Mouse (Mus musculus) gastrocnemius, postnatal 14 days (tissue): ENCODE measurements at regions not wholly inside any gene's neighbourhood (a gene's known extent, or its start where the extent isn't known, plus 50 kb on each side); places are given as distances from the start of the nearest gene placed in this dataset.
"Not testable (repeated sequence)": the region's sequence is repeated elsewhere in the genome, so short reads cannot be mapped to it uniquely, and the experiment has no call there.

Experiments used
- DNase-seq: peaks from one replicate; pipeline ENCODE4 v3.0.0; 2021; ENCODE audit warnings: mixed read lengths
- intact Hi-C: fragments of 180-260 bp; cut with DNase I; formaldehyde crosslinking; loops from one replicate; pipeline ENCODE4 v1.15.1; 2025; ENCODE audit warnings: low total_unique reads

GRCm38 (mm10) chr7:111969198-111969887, 54.0 kb upstream of the Usp47 start:
- peak; percentile 64 for DNase-seq
- intact Hi-C loops = loop anchor here (5.0 kb wide), 3 partner anchors 187 to 787 kb away; no protein-coding TSS in a partner anchor

GRCm38 (mm10) chr7:111968261-111968660, 55.0 kb upstream of the Usp47 start:
- DNase-seq = no peak
- intact Hi-C loops = loop anchor here (5.0 kb wide), 3 partner anchors 186 to 786 kb away; no protein-coding TSS in a partner anchor

GRCm38 (mm10) chr7:111966716-111967115, 56.6 kb upstream of the Usp47 start:
- intact Hi-C loops = loop anchor here (5.0 kb wide), 3 partner anchors 184 to 784 kb away; no protein-coding TSS in a partner anchor
- DNase-seq = no peak

- intact Hi-C loops = no loop called here
- no peak for DNase-seq
These were observed 59.3 kb upstream of the Usp47 start for GRCm38 (mm10) chr7:111963969-111964368.

- no peak for DNase-seq
- intact Hi-C loops = no loop called here
These were observed 63.3 kb upstream of the Usp47 start for GRCm38 (mm10) chr7:111959977-111960376.

GRCm38 (mm10) chr7:111956671-111957070, 66.6 kb upstream of the Usp47 start:
- no peak for DNase-seq
- intact Hi-C loops = no loop called here

GRCm38 (mm10) chr7:111939631-111940030, 83.7 kb upstream of the Usp47 start:
- DNase-seq = no peak
- intact Hi-C loops = no loop called here

GRCm38 (mm10) chr7:111937547-111937946, 85.8 kb upstream of the Usp47 start:
- no peak for DNase-seq

GRCm38 (mm10) chr7:111937102-111937501, 86.2 kb upstream of the Usp47 start:
- intact Hi-C loops = no loop called here
- no peak for DNase-seq

More at GRCm38 (mm10) chr7:111937547-111937946, 85.8 kb upstream of the Usp47 start:
- intact Hi-C loops = no loop called here

- DNase-seq = peak; percentile 21
- intact Hi-C loops = no loop called here
These were observed 90.6 kb upstream of the Usp47 start for GRCm38 (mm10) chr7:111932725-111933124.

GRCm38 (mm10) chr7:111919961-111920360, 103.3 kb upstream of the Usp47 start:
- intact Hi-C loops = no loop called here
- no peak for DNase-seq

- intact Hi-C loops = no loop called here
- no peak for DNase-seq
These were observed 119.5 kb upstream of the Usp47 start for GRCm38 (mm10) chr7:111903741-111904231.

- DNase-seq = no peak
- intact Hi-C loops = no loop called here
These were observed 117.2 kb upstream of the Galnt18 start for GRCm38 (mm10) chr7:111897016-111897415.

GRCm38 (mm10) chr7:111896255-111896654, 116.5 kb upstream of the Galnt18 start:
- intact Hi-C loops = no loop called here
- peak; percentile 52 for DNase-seq

GRCm38 (mm10) chr7:111882991-111883390, 103.2 kb upstream of the Galnt18 start:
- intact Hi-C loops = no loop called here
- DNase-seq = no peak

GRCm38 (mm10) chr7:111880067-111880675, 100.4 kb upstream of the Galnt18 start:
- DNase-seq = no peak
- intact Hi-C loops = no loop called here

GRCm38 (mm10) chr7:111877591-111877990, 97.8 kb upstream of the Galnt18 start:
- intact Hi-C loops = no loop called here
- no peak for DNase-seq

GRCm38 (mm10) chr7:111875949-111876348, 96.2 kb upstream of the Galnt18 start:
- intact Hi-C loops = no loop called here
- no peak for DNase-seq

- intact Hi-C loops = no loop called here
- no peak for DNase-seq
These were observed 89.6 kb upstream of the Galnt18 start for GRCm38 (mm10) chr7:111869337-111869736.

GRCm38 (mm10) chr7:111863035-111863434, 83.3 kb upstream of the Galnt18 start:
- intact Hi-C loops = no loop called here

GRCm38 (mm10) chr7:111858291-111858690, 78.5 kb upstream of the Galnt18 start:
- DNase-seq, intact Hi-C loops: not testable (repeated sequence)

More at GRCm38 (mm10) chr7:111863035-111863434, 83.3 kb upstream of the Galnt18 start:
- no peak for DNase-seq
